Mouse (Mus musculus) liver, embryonic 14.5 days (tissue): Measurements from ENCODE around the gene Map4k3. TPM values are rescaled to one million over a fixed set of nuclear protein-coding genes. Genes with fewer than 3 reads are reported as not detected.

Experiments used
- ATAC-seq: fragments of 200-750 bp; cut with Nextera tagmentation; 2 replicates; pipeline ENCODE4 v1.8.0; 2017; ENCODE audit warnings: moderate number of reproducible peaks, mild to moderate bottlenecking, moderate library complexity; ENCODE audit not compliant: insufficient read depth
- DNase-seq, 3 experiments: peaks; one replicate each; pipeline ENCODE4 v3.0.0-alpha.2; 2012 to 2013; ENCODE audit warnings: low read depth in 3 of 3, low spot score in 3 of 3
- H3K27ac ChIP-seq: fragments of 300-500 bp; sonication (generic); 2 replicates; pipeline ENCODE4 v1.5.1; 2014; ENCODE audit warnings: moderate library complexity, mild to moderate bottlenecking, control low read depth, inconsistent platforms
- H3K27me3 ChIP-seq: fragments of 300-500 bp; sonication (generic); 2 replicates; pipeline ENCODE4 v1.6.1; 2014; ENCODE audit warnings: mild to moderate bottlenecking, low read length, moderate library complexity; ENCODE audit not compliant: control insufficient read depth, insufficient read depth
- H3K36me3 ChIP-seq: fragments of 300-500 bp; sonication (generic); replicated peaks from 2 replicates; pipeline ENCODE4 v1.6.1; 2014; ENCODE audit warnings: low read depth; ENCODE audit not compliant: control insufficient read depth, insufficient read depth
- H3K4me1 ChIP-seq, 2 experiments: fragments of 200-500 bp in 1 of 2; fragments of 300-500 bp in 1 of 2; sonication (generic) in 1 of 2; replicated peaks; 2 replicates each; pipeline ENCODE4 v1.6.1; 2012 to 2014; ENCODE audit warnings: antibody characterized with exemption in 1 of 2, inconsistent platforms in 1 of 2, low read length in 1 of 2; ENCODE audit not compliant: control insufficient read depth in 2 of 2, insufficient read depth in 2 of 2
- H3K4me2 ChIP-seq: fragments of 300-500 bp; sonication (generic); 2 replicates; pipeline ENCODE4 v1.6.1; 2014; ENCODE audit warnings: low read depth, mild to moderate bottlenecking, control low read depth, moderate library complexity
- H3K4me3 ChIP-seq, 2 experiments: fragments of 200-500 bp in 1 of 2; fragments of 300-500 bp in 1 of 2; sonication (generic) in 1 of 2; 2 replicates each; pipeline ENCODE4 v1.5.1; 2012 to 2014; ENCODE audit warnings: low read depth in 2 of 2, low read length in 2 of 2, mild to moderate bottlenecking in 2 of 2, control low read depth in 1 of 2, inconsistent platforms in 1 of 2, moderate library complexity in 1 of 2; ENCODE audit not compliant: insufficient read depth in 1 of 2
- H3K9ac ChIP-seq: fragments of 300-500 bp; sonication (generic); replicated peaks from 2 replicates; pipeline ENCODE4 v1.6.1; 2014; ENCODE audit warnings: mild to moderate bottlenecking, control low read depth, moderate library complexity
- H3K9me3 ChIP-seq: fragments of 300-500 bp; sonication (generic); 2 replicates; pipeline ENCODE4 v1.6.1; 2016; ENCODE audit warnings: low read length, mixed read lengths; ENCODE audit not compliant: control insufficient read depth
- CTCF ChIP-seq: IDR thresholded peaks from 2 replicates; pipeline ENCODE4 v1.5.1; 2016; ENCODE audit warnings: antibody characterized with exemption, low read depth, control low read depth
- EP300 ChIP-seq: IDR thresholded peaks from 2 replicates; pipeline ENCODE4 v1.6.1; 2016; ENCODE audit warnings: antibody characterized with exemption, low read depth
- WGBS: fragments of 180-500 bp; shearing (Covaris S2); extraction: QIAGEN DNeasy Blood & Tissue Kit; methylation state at CpG from one replicate; pipeline ENCODE4 v1.1.7; 2014; ENCODE audit not compliant: insufficient replicate concordance; 5-methylcytosine and 5-hydroxymethylcytosine counted together
- polyA plus RNA-seq, 2 experiments: library from polyadenylated mRNA; depleted of rRNA in 1 of 2; stranded (reverse) in 1 of 2; unstranded in 1 of 2; fragments of >200 nt; fragmentation: Nextera tagmentation in 1 of 2; extraction: Ambion mirVana in 1 of 2; gene quantifications; 2 replicates each; pipeline versions ENCODE4 v1.2.1 to v1.2.3; 2012 to 2014

Gene Map4k3
- polyA plus RNA-seq, 2 experiments: 4.0 to 4.3 TPM

DNA sequence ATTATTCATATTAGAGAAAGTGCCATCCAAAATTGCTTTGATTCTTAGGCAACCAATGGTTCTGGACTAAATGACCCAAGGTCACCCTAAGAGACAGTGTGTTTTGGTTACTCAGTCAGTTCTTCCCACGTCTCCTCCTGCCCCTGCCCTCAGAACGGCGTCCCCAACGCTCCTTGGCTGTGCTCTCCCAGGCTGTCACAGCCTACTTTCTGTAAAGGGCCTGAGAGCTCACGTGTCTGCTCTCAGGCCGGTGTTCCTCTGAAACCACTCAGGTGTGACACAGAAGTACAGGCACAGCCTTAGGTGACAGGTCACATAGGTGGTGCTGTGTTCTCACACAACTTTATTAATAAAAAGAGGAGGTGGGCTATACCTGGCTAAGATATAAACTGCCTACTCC, 148.4 kb downstream of the Map4k3 start:
- Histone ChIP-seq H3K27me3 (no peaks in the 10 kb centered on the region), H3K9me3 (no peaks in the 10 kb centered on the region), H3K27ac (no peak overlapping the region), H3K36me3 (no peaks in the 10 kb centered on the region), H3K4me1 (no peaks in the 10 kb centered on the region), H3K9ac (no peak overlapping the region), H3K4me3 (no peak overlapping the region), H3K4me2 (no peak overlapping the region)
- TF ChIP-seq EP300 (no peak), CTCF (no peak)
- DNase-seq (no peak), ATAC-seq (no peak)
- 78% methylated on average over 6 of the region's 6 CpGs for WGBS

DNA sequence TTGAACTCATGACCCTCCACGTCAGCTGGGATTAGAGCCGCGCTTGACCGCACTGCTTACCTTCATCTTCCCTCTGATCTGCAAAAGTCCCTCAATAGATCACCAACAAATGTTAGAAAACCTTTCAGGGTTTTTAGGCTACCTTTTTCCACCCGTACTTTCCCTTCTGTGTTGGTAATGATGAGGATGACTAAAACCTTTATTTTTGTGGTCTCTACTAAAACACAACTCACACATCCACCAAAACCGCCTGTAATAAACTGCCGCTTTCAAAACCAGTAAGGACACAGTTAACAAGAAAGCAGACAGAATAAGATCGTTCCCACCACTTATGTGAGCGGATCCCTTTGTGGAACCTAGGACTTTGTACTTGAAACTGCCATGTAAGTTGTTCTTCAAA, 149.2 kb downstream of the Map4k3 start:
- Histone ChIP-seq H3K9ac (no peak overlapping the region), H3K4me1 (no peaks in the 10 kb centered on the region), H3K4me3 (no peak overlapping the region), H3K27me3 (no peaks in the 10 kb centered on the region), H3K9me3 (no peaks in the 10 kb centered on the region), H3K27ac (no peak overlapping the region), H3K4me2 (no peak overlapping the region), H3K36me3 (no peaks in the 10 kb centered on the region)
- 75% methylated on average over 9 of the region's 9 CpGs for WGBS
- TF ChIP-seq CTCF (no peak), EP300 (no peak)
- DNase-seq: no peak
- ATAC-seq: no peak

DNA sequence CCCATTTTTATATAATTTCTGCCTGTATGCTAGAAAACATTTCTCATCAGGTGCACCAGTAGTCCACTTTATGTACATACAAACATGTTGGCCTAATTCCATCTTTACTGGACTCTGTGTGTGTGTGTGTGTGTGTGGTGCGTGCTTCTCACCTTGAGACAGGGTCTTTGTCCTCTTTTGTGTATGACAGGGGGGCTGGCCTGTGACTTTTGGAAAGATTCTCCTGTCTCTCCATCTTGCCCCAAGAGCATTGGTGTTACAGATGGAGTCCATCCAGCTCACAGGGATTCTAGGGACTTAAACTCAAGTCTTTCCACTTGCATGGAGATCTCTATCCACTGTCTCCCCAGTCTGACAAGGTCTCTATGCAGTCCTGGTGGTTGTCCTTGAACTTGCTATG, 150.2 kb downstream of the Map4k3 start:
- H3K27me3 ChIP-seq: no peaks in the 10 kb centered on the region
- H3K4me2 ChIP-seq: no peak overlapping the region
- DNase-seq (no peak), ATAC-seq (no peak)
- H3K4me3 ChIP-seq: no peak overlapping the region
- no peak overlapping the region for H3K9ac ChIP-seq
- H3K9me3 ChIP-seq: no peaks in the 10 kb centered on the region
- H3K36me3 ChIP-seq: no peaks in the 10 kb centered on the region
- H3K4me1 ChIP-seq: no peaks in the 10 kb centered on the region
- no peak for TF ChIP-seq CTCF
- TF ChIP-seq EP300: no peak
- 70% methylated on average over 1 of the region's 1 CpGs for WGBS
- no peak overlapping the region for H3K27ac ChIP-seq

DNA sequence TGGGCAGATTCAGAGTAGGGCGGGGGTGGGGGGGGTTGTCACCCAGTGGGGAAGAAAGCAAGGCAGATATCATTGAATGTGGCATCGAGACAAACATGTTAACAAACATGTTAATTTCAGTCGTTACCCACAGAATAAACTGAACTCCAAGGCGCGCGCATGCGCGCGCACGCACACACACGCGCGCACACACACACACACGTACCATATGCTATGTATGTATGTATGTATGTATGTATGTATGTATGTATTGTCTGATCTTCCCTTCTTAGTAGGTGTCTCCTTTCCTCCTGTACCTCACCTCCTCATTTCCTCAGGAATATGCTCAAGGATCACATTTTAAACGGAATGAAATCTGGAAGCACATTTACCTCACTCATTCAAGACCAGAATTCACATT, 150.6 kb downstream of the Map4k3 start, which contains the start of gene Cdkl4:
Gene Cdkl4, minus strand, starts transcription at position 175 of the 400 bp plus-strand sequence.
- Histone ChIP-seq H3K27me3 (no peaks in the 10 kb centered on the region), H3K9me3 (no peaks in the 10 kb centered on the region), H3K4me3 (peak within 1 kb of the TSS in 1 of 2 experiments; percentile 28; a peak in 2 of 4 replicates), H3K4me2 (peak within 1 kb of the TSS; percentile 64), H3K4me1 (no peaks in the 10 kb centered on the region), H3K27ac (no peak within 1 kb of the TSS), H3K9ac (0 out of 2 replicates have a peak within 1 kb of the TSS, but pooled peaks have one; percentile 12), H3K36me3 (no peaks in the 10 kb centered on the region)
- ATAC-seq (no peak), DNase-seq (no peak)
- WGBS: 74% methylated on average over 15 of the region's 15 CpGs
- TF ChIP-seq EP300 (no peak), CTCF (no peak)

DNA sequence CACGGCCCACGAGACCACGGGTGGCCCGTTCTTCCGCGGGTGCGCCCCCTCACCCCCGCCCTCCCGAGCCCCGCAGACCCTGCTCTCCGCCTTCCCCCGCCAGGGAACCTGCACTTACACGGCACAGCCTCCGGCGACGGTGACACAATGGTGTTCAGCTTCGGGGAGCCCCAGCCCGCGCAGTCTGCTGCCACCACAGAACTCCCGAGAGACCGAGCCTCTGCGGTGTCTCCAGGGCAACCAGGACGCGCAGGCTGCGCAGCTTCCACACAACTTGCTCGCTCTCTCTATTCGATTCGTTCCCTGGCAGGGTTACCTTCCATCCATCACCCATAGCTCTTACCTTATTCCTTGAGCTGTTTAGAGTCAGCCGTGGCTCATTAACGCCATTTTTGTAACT, 151.1 kb downstream of the Map4k3 start:
- no peak for DNase-seq
- TF ChIP-seq EP300 (no peak), CTCF (no peak)
- H3K27me3 ChIP-seq: no peaks in the 10 kb centered on the region
- 0 out of 2 replicates have a peak overlapping the region, but pooled peaks have one; percentile 12 for H3K9ac ChIP-seq
- 1% methylated on average over 30 of the region's 30 CpGs for WGBS
- no peaks in the 10 kb centered on the region for H3K4me1 ChIP-seq
- no peaks in the 10 kb centered on the region for H3K9me3 ChIP-seq
- peak; percentile 26; the same call in 1 of the 2 replicates for ATAC-seq
- H3K4me3 ChIP-seq: peak overlapping the region in 1 of 2 experiments; percentile 28; a peak in 2 of 4 replicates
- no peaks in the 10 kb centered on the region for H3K36me3 ChIP-seq
- no peak overlapping the region for H3K27ac ChIP-seq
- peak overlapping the region; percentile 64 for H3K4me2 ChIP-seq
